ENCODE assay signal across 26 mouse cellular contexts in genomic region chr10:39047775-39048174, GRCm38 (mm10).
DNase-seq lines count a peak whose midpoint lies in the region; ATAC-seq lines count a peak whose summit lies in the region.
"Had no signal": no experiment of that assay in that cellular context is flagged by ENCODE, and none has a peak within 500 bp of the region (broad histone marks: within the 10 kb centered on the region; RNA-seq: fewer than 3 reads in every experiment).

No protein-coding gene starts in this region.

- no peak overlapping the region for H3K4me2 ChIP-seq in heart, embryonic 12.5 days
- no peak overlapping the region for H3K4me2 ChIP-seq in midbrain, embryonic 11.5 days
- H3K4me2 ChIP-seq in midbrain, embryonic 15.5 days: no peak overlapping the region
- H3K4me2 ChIP-seq: forebrain, embryonic 13.5 days; kidney, embryonic 15.5 days; liver, embryonic 12.5 days had no signal

- WGBS in heart, embryonic 12.5 days: 82% methylated on average over 10 of the region's 10 CpGs
- WGBS in midbrain, embryonic 11.5 days: 58% methylated on average over 10 of the region's 10 CpGs
- WGBS in midbrain, embryonic 15.5 days: 39% methylated on average over 10 of the region's 10 CpGs

- H3K4me3 ChIP-seq in heart, embryonic 12.5 days: no peak overlapping the region
- no peak overlapping the region for H3K4me3 ChIP-seq in midbrain, embryonic 11.5 days (ENCODE audit: low read depth, low read length)
- no peak overlapping the region for H3K4me3 ChIP-seq in midbrain, embryonic 15.5 days
- H3K4me3 ChIP-seq: forebrain, embryonic 13.5 days; kidney, embryonic 15.5 days; left cerebral cortex, adult 2 months; liver, embryonic 12.5 days; megakaryocyte, embryonic 14.5 days had no signal

- intact Hi-C loops in heart, postnatal 25 days (cut with DNase I): no loop called here

- ATAC-seq in heart, embryonic 12.5 days (ENCODE audit: insufficient number of reproducible peaks, low FRiP score): no peak
- ATAC-seq in midbrain, embryonic 11.5 days (ENCODE audit: low FRiP score): peak; percentile 42; the same call in 1 of the 2 replicates
- ATAC-seq in midbrain, embryonic 15.5 days (replicated peaks): no peak
- ATAC-seq: CD4-positive, CD25-positive, alpha-beta regulatory T cell, adult 4 months; forebrain, embryonic 13.5 days; hindbrain, embryonic 16.5 days; liver, embryonic 12.5 days; liver, postnatal 0 days; lung, postnatal 0 days had no signal

- peak; percentile 94 for DNase-seq in heart, adult 11 months
- DNase-seq in midbrain, embryonic 11.5 days (ENCODE audit: low spot score, missing footprints): peak; percentile 83
- DNase-seq in gastrocnemius, postnatal 25 days: peak; percentile 16
- DNase-seq in heart, postnatal 25 days (ENCODE audit: low spot score): peak; percentile 10
- no peak for DNase-seq in spleen, postnatal 36 days (ENCODE audit: low spot score in 2 of 2)
- DNase-seq: adrenal gland, postnatal 14 days; cerebellum, adult 18-20 months; kidney, adult 18-20 months; kidney, postnatal 25 days; liver, postnatal 0 days; lung, postnatal 4 days; right cerebral cortex, postnatal 25 days; spleen, adult 18-20 months; thymus, adult 18-20 months; thymus, postnatal 36 days had no signal

- H3K4me1 ChIP-seq in heart, embryonic 12.5 days (replicated peaks): peaks cover 14% of the 10 kb centered on the region
- H3K4me1 ChIP-seq in midbrain, embryonic 11.5 days (ENCODE audit: control insufficient read depth, insufficient read depth, low read length): no peaks in the 10 kb centered on the region
- no peaks in the 10 kb centered on the region for H3K4me1 ChIP-seq in midbrain, embryonic 15.5 days
- H3K4me1 ChIP-seq: forebrain, embryonic 13.5 days; kidney, embryonic 15.5 days; liver, embryonic 12.5 days; megakaryocyte, embryonic 14.5 days had no signal

- H3K9me3 ChIP-seq in heart, embryonic 12.5 days (replicated peaks): no peaks in the 10 kb centered on the region
- no peaks in the 10 kb centered on the region for H3K9me3 ChIP-seq in midbrain, embryonic 11.5 days (ENCODE audit: control insufficient read depth, low read length)
- no peaks in the 10 kb centered on the region for H3K9me3 ChIP-seq in midbrain, embryonic 15.5 days
- H3K9me3 ChIP-seq: forebrain, embryonic 13.5 days; kidney, embryonic 15.5 days; liver, embryonic 12.5 days; megakaryocyte, embryonic 14.5 days had no signal

- H3K9ac ChIP-seq in heart, embryonic 12.5 days: no peak overlapping the region
- H3K9ac ChIP-seq in midbrain, embryonic 11.5 days (ENCODE audit: low read length): no peak overlapping the region
- H3K9ac ChIP-seq in midbrain, embryonic 15.5 days: no peak overlapping the region
- H3K9ac ChIP-seq: forebrain, embryonic 13.5 days; kidney, embryonic 15.5 days; liver, embryonic 12.5 days; liver, postnatal 0 days had no signal

- peaks cover 77% of the 10 kb centered on the region for H3K36me3 ChIP-seq in heart, embryonic 12.5 days
- no peaks in the 10 kb centered on the region for H3K36me3 ChIP-seq in midbrain, embryonic 11.5 days (ENCODE audit: control insufficient read depth, insufficient read depth, low read length)
- no peaks in the 10 kb centered on the region for H3K36me3 ChIP-seq in midbrain, embryonic 15.5 days (replicated peaks)
- H3K36me3 ChIP-seq: liver, embryonic 12.5 days had no signal

- no peaks in the 10 kb centered on the region for H3K27me3 ChIP-seq in heart, embryonic 12.5 days (replicated peaks)
- H3K27me3 ChIP-seq in midbrain, embryonic 11.5 days (ENCODE audit: control insufficient read depth, insufficient read depth, low read length): no peaks in the 10 kb centered on the region
- no peaks in the 10 kb centered on the region for H3K27me3 ChIP-seq in midbrain, embryonic 15.5 days (replicated peaks)
- H3K27me3 ChIP-seq: forebrain, embryonic 13.5 days; kidney, embryonic 15.5 days; liver, embryonic 12.5 days had no signal

- no peak overlapping the region for H3K27ac ChIP-seq in heart, embryonic 12.5 days (ENCODE audit: poor library complexity, severe bottlenecking)
- no peak overlapping the region for H3K27ac ChIP-seq in midbrain, embryonic 11.5 days (ENCODE audit: low read depth, low read length)
- no peak overlapping the region for H3K27ac ChIP-seq in midbrain, embryonic 15.5 days
- H3K27ac ChIP-seq: forebrain, embryonic 13.5 days; kidney, embryonic 15.5 days; left cerebral cortex, adult 2 months; liver, embryonic 12.5 days; stomach, postnatal 0 days had no signal

Comparison
In these comparisons a context has a peak if more than half of its experiments do, and no peak if none do; other contexts are left out.
1. DNase-seq: peak in heart, adult 11 months (single experiment), midbrain, embryonic 11.5 days (single experiment), gastrocnemius, postnatal 25 days (single experiment) and heart, postnatal 25 days (single experiment); none in spleen, postnatal 36 days (0 of 2).